Mouse (Mus musculus) cerebellum, adult 2 months (tissue): Measurements from ENCODE around the gene Ubqln4. TPM values are rescaled to one million over a fixed set of nuclear protein-coding genes. Genes with fewer than 3 reads are reported as not detected.

Experiments used
- DNase-seq, 2 experiments: peaks; one replicate each; pipeline ENCODE4 v3.0.0; 2021
- H3K27ac ChIP-seq: fragments of 200-500 bp; 2 replicates; pipeline ENCODE4 v1.5.1; 2012; ENCODE audit warnings: low read length, control low read depth, inconsistent platforms; ENCODE audit not compliant: insufficient read depth
- H3K27me3 ChIP-seq: fragments of 200-500 bp; 2 replicates; pipeline ENCODE4 v1.6.1; 2012; ENCODE audit warnings: inconsistent platforms, mild to moderate bottlenecking, low read length, moderate library complexity; ENCODE audit not compliant: control insufficient read depth, insufficient read depth
- H3K4me1 ChIP-seq: fragments of 200-500 bp; 2 replicates; pipeline ENCODE4 v1.6.1; 2011; ENCODE audit warnings: low read length; ENCODE audit not compliant: control insufficient read depth, insufficient read depth
- H3K4me3 ChIP-seq: fragments of 200-500 bp; replicated peaks from 2 replicates; pipeline ENCODE3; 2011; ENCODE audit warnings: mild to moderate bottlenecking, low read depth, low read length, control low read depth; ENCODE audit not compliant: insufficient read depth
- CTCF ChIP-seq: fragments of 200-500 bp; IDR thresholded peaks from 2 replicates; pipeline ENCODE4 v1.5.1; 2011; ENCODE audit warnings: low read depth, mild to moderate bottlenecking, control low read depth, low read length, moderate library complexity, borderline replicate concordance; ENCODE audit not compliant: insufficient read depth
- POLR2A ChIP-seq: fragments of 200-500 bp; IDR thresholded peaks from 2 replicates; pipeline ENCODE4 v1.6.1; 2011; ENCODE audit warnings: low read length, control low read depth, borderline replicate concordance; ENCODE audit not compliant: insufficient read depth
- WGBS: fragments of 180-500 bp; shearing (Covaris S2); methylation state at CpG from one replicate; pipeline ENCODE4 v1.1.7; 2018; 5-methylcytosine and 5-hydroxymethylcytosine counted together
- polyA plus RNA-seq: library from polyadenylated mRNA; depleted of rRNA; stranded (reverse); fragments of >200 nt; gene quantifications from 2 replicates; pipeline ENCODE4 v1.2.3, GENCODE M21; 2012

Gene Ubqln4
- polyA plus RNA-seq, 1 experiment, result 86.4 TPM

- DNase-seq, result no peak
- peaks cover 3% of the 10 kb centered on the region; the same call in 1 of the 2 replicates for H3K4me1 ChIP-seq
- WGBS, result 53% methylated on average over 4 of the region's 4 CpGs
- H3K27me3 ChIP-seq, result no peaks in the 10 kb centered on the region
- TF ChIP-seq POLR2A, result no peak
- TF ChIP-seq CTCF, result no peak
- no peak overlapping the region for H3K27ac ChIP-seq
- H3K4me3 ChIP-seq, result no peak overlapping the region
These were observed 42.0 kb upstream of the Ubqln4 start for GRCm38 (mm10) chr3:88511559-88511958.

GRCm38 (mm10) chr3:88512141-88512895 lies 41.2 kb upstream of the Ubqln4 start:
- Histone ChIP-seq H3K4me3 (no peak overlapping the region), H3K27ac (no peak overlapping the region), H3K4me1 (peaks cover 3% of the 10 kb centered on the region; the same call in 1 of the 2 replicates), H3K27me3 (no peaks in the 10 kb centered on the region)
- TF ChIP-seq CTCF (no peak), POLR2A (no peak)
- WGBS, result 66% methylated on average over 6 of the region's 6 CpGs
- no peak for DNase-seq

DNA sequence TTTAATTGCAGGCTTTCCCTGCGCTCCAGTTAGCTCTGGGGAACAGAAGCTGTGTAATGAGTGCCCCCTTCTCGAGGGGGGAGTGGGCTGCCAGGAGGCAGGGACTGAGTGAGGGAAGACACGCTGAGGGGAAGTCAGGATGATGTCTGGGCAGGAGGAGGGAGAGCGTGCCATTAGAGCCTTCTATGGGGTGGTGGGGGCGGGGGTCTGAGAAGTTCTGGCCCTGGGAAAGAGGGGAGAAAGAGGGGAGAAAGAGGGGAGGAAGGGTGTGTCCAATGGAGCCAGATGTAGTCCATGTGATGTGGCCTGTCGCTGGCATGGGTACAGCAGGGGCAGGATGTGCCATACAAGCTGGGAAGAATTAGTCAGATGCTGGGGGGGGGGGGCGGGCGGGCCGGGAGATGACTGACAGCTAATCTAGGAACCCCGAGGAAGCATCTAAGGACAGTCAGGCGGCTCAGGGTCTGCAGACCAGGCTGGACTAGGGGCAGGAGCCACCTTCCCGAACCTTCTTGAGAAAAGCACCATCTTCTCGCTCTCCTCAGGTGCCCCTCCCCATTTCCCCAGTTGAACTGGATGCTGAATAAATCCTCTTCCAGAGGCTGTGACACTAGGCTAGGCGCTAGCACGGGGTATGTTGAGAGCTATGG lies 40.5 kb upstream of the Ubqln4 start:
- H3K27me3 ChIP-seq, result no peaks in the 10 kb centered on the region
- H3K27ac ChIP-seq, result no peak overlapping the region
- H3K4me1 ChIP-seq, result peaks cover 3% of the 10 kb centered on the region; the same call in 1 of the 2 replicates
- TF ChIP-seq CTCF, result no peak
- 33% methylated on average over 15 of the region's 15 CpGs for WGBS
- H3K4me3 ChIP-seq, result no peak overlapping the region
- no peak for DNase-seq

DNA sequence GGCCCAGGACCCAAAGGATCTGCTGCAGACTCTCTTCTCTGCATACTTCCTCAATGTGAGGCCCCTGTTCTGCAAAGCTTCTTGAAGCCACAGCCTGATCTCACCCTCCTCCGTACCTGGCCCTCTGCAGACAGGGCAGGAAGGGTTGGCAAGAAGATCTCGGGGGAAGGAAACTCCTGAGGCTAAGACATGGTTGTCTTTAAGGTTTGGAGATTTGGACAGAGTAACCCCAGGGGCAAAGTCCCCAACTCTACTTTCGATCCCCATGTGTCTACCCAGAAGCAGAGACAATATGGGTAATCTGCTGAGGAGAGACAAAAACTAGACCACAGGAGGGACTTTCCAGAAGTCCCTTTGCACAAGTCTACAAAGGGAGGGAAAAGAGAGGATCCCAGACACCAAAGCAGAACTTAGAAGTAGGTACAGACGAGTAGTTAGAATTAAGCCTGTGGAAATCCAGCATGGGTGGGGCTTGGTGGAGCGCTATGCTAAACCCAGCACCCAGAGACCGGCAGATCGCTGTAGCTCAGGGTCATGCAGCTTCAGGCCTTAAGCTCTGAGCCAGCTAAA lies 39.9 kb upstream of the Ubqln4 start:
- H3K27me3 ChIP-seq, result no peaks in the 10 kb centered on the region
- H3K4me1 ChIP-seq, result peaks cover 3% of the 10 kb centered on the region; the same call in 1 of the 2 replicates
- DNase-seq, result no peak
- TF ChIP-seq POLR2A (no peak), CTCF (no peak)
- WGBS, result 86% methylated on average over 7 of the region's 7 CpGs
- no peak overlapping the region for H3K4me3 ChIP-seq
- no peak overlapping the region for H3K27ac ChIP-seq

DNA sequence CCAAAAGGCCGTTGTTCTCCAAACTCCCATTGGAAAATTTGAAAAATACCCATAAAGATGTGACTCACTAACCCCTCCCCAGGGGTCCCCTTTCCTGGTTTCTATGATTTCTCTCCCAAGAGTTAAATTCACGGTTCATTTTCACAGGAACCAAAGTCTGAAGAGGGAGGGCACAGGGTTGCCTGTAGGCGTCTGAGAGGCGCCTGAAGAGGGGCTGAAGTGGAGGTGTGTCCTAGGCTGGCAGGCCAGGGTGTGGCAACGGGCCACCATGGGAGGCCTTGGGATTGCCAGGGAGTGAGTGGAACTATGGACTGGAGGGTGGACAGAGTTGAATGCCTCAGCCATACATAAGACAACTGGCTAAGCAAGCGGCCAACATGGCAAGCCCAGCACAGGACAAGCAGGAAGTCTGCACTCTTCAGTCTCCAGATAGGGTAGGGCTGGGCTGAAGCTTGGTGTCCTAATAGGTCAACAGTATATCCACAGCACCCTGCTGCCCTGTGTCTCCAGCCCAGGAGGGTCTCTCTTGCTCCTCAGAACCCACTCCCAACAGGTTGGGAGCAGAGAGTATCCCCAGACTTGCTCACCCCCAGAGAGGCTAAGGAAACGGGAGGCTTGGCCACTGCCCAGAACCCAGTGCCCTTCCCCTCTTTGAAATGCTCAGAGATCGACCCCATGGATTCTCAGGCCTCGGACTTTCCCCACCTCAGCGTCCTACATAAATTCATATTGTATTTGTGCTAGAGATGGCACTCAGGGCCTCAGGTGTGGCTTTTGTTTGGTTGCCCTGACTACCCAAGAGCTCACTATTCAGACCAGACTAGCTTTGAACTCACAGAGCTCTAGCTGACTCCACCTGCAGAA lies 39.1 kb upstream of the Ubqln4 start:
- TF ChIP-seq POLR2A, result no peak
- TF ChIP-seq CTCF, result no peak
- WGBS, result 76% methylated on average over 10 of the region's 10 CpGs
- Histone ChIP-seq H3K4me1 (peaks cover under 1% of the 10 kb centered on the region; the same call in 1 of the 2 replicates), H3K27me3 (no peaks in the 10 kb centered on the region), H3K4me3 (no peak overlapping the region), H3K27ac (no peak overlapping the region)
- DNase-seq, result no peak

- TF ChIP-seq CTCF, result no peak
- no peak for TF ChIP-seq POLR2A
- 100% methylated on average over 2 of the region's 2 CpGs for WGBS
- Histone ChIP-seq H3K27me3 (no peaks in the 10 kb centered on the region), H3K4me3 (no peak overlapping the region), H3K4me1 (no peaks in the 10 kb centered on the region), H3K27ac (no peak overlapping the region)
- no peak for DNase-seq
These were observed 38.5 kb upstream of the Ubqln4 start for GRCm38 (mm10) chr3:88515095-88515386.

- no peak for TF ChIP-seq POLR2A
- TF ChIP-seq CTCF, result no peak
- 88% methylated on average over 2 of the region's 2 CpGs for WGBS
- H3K4me1 ChIP-seq, result no peaks in the 10 kb centered on the region
These were observed 37.2 kb upstream of the Ubqln4 start for GRCm38 (mm10) chr3:88516407-88516806.

More at GRCm38 (mm10) chr3:88516407-88516806, 37.2 kb upstream of the Ubqln4 start:
- DNase-seq, result no peak
- Histone ChIP-seq H3K27ac (no peak overlapping the region), H3K4me3 (no peak overlapping the region), H3K27me3 (no peaks in the 10 kb centered on the region)
